Mouse (Mus musculus): ENCODE data around the gene Naa38.

Naa38 gene

DNA sequence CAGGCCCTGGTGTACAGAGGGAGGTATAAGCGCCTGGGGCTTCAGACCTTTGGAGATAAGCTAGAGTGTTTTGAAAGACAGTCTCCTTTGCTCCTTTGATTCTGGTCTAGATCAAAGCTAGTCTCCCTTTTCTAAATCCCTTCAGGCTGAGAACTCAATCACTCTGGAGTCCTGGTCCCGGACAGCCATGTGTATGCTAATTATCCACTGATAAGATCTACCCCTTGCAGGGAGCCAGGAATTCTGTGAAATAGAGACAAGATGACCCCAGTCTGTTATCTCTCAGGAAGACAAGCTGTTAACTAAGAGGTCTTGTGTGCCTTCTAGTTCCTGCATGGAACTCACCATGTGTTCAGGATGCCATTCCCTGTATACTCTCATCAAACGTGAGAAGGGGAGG is 42.0 kb downstream of the Naa38 start:
- no peak for DNase-seq (ENCODE audit: low spot score)

DNA sequence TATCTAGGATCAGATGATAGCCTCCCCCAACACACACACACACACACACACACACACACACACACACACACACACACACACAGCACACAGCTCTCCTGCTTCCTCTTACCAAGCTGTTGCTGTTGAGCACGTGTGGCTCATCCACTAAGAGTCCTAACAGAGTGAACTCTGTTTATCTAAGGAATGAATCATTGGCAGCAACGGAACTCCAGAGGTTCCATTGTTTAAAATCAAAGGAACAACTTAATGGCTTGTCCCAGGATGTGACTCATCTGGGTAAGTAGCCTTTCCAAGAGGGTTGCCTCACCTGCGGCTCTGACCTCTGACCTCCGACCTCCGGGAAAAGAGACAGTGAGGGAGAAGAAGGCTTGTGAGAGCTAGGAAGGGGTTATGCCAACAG is 48.0 kb downstream of the Naa38 start:
- no peak for DNase-seq (ENCODE audit: low spot score)

All from T-cell, adult 2 months (primary cell).